Comparison of ENCODE assay signal across 9 mouse cellular contexts in the genomic region with DNA sequence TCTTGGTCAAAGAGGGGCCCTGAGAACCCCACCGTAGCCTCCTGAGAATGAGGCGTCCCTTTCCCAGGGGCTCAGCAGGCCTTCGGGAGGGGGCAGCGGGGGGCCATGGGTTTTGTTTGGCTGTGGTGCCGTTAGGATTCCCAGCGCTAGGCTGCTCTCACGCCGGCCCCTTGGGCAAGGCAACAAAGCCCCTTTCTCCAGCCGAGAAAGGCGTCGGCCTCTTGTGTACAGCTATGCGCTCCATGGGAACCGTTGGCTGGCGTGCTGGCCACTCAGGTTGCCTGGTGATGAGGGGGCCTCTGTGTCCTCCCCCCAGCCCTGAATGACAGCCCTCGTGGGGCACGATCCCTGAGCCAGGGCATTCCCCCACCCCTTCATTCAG. TPM values are rescaled to one million over a fixed set of nuclear protein-coding genes. Genes with fewer than 3 reads are reported as not detected.
DNase-seq lines count a peak whose midpoint lies in the region; ATAC-seq and TF ChIP-seq lines count a peak whose summit lies in the region.
"Had no signal": no experiment of that assay in that cellular context is flagged by ENCODE, and none has a peak within 500 bp of the region (broad histone marks: within the 10 kb centered on the region; RNA-seq: fewer than 3 reads in every experiment).

No protein-coding gene starts in this region.

- H3K27ac ChIP-seq in thymus, adult 2 months (ENCODE audit: control insufficient read depth, insufficient read depth, low read length) = peak overlapping the region; percentile 57
- H3K27ac ChIP-seq in intestine, embryonic 16.5 days (ENCODE audit: low read length) = peak overlapping the region; percentile 95
- peak overlapping the region; percentile 83 for H3K27ac ChIP-seq in midbrain, embryonic 16.5 days (ENCODE audit: low read length)

- TF ChIP-seq POLR2A in thymus, adult 2 months (IDR thresholded peaks at IDR 0.05; ENCODE audit: control insufficient read depth, extremely low read depth, insufficient read depth, low read length, poor library complexity) = no peak

- peak; percentile 39 for DNase-seq in cerebellum, adult 9-11 months
- no peak for DNase-seq in cerebellum, postnatal 36 days
- no peak for DNase-seq in thymus, adult 2 months
- no peak for DNase-seq in thymus, postnatal 25 days
- no peak for DNase-seq in gastrocnemius, postnatal 14 days
- no peak for DNase-seq in adrenal gland, postnatal 4 days (ENCODE audit: low spot score in 2 of 2)

- intact Hi-C loops in gastrocnemius, postnatal 14 days (cut with DNase I; ENCODE audit: low total_unique reads) = no loop called here

- WGBS in thymus, adult 2 months = 2% methylated on average over 16 of the region's 16 CpGs
- WGBS in intestine, embryonic 16.5 days = 8% methylated on average over 16 of the region's 16 CpGs
- WGBS in midbrain, embryonic 16.5 days = 2% methylated on average over 16 of the region's 16 CpGs

- peak overlapping the region; percentile 77 for H3K9ac ChIP-seq in intestine, embryonic 16.5 days (ENCODE audit: low read depth, low read length)
- peak overlapping the region; percentile 68; the same call in 1 of the 2 replicates for H3K9ac ChIP-seq in midbrain, embryonic 16.5 days (ENCODE audit: low read depth, low read length)

- peaks cover 53% of the 10 kb centered on the region for H3K4me1 ChIP-seq in thymus, adult 2 months (replicated peaks; ENCODE audit: control insufficient read depth, insufficient read depth, low read length)
- peaks cover 56% of the 10 kb centered on the region for H3K4me1 ChIP-seq in intestine, embryonic 16.5 days (ENCODE audit: control insufficient read depth, insufficient read depth, low read length)
- peaks cover 35% of the 10 kb centered on the region for H3K4me1 ChIP-seq in midbrain, embryonic 16.5 days (ENCODE audit: control insufficient read depth, insufficient read depth, low read length)

- TF ChIP-seq CTCF in thymus, adult 2 months (IDR thresholded peaks at IDR 0.05; ENCODE audit: borderline replicate concordance, control insufficient read depth, extremely low read depth, insufficient read depth, low read length, poor library complexity) = no peak

- H3K36me3 ChIP-seq in thymus, adult 2 months (ENCODE audit: control insufficient read depth, insufficient read depth, low read length) = no peaks in the 10 kb centered on the region
- peaks cover 4% of the 10 kb centered on the region; the same call in 1 of the 2 replicates for H3K36me3 ChIP-seq in intestine, embryonic 16.5 days (ENCODE audit: control insufficient read depth, insufficient read depth, low read length)
- H3K36me3 ChIP-seq in midbrain, embryonic 16.5 days (ENCODE audit: control insufficient read depth, insufficient read depth, low read length) = no peaks in the 10 kb centered on the region

- no peaks in the 10 kb centered on the region; the same call in 1 of the 2 replicates for H3K9me3 ChIP-seq in intestine, embryonic 16.5 days (ENCODE audit: control insufficient read depth, low read length)
- H3K9me3 ChIP-seq in midbrain, embryonic 16.5 days (replicated peaks; ENCODE audit: control insufficient read depth, low read length, poor library complexity, severe bottlenecking) = no peaks in the 10 kb centered on the region

- ATAC-seq in intestine, embryonic 16.5 days = no peak
- ATAC-seq in midbrain, embryonic 16.5 days = peak; percentile 49

- H3K27me3 ChIP-seq in thymus, adult 2 months (ENCODE audit: control insufficient read depth, insufficient read depth, low read length) = peaks cover 5% of the 10 kb centered on the region; the same call in 1 of the 2 replicates
- H3K27me3 ChIP-seq in intestine, embryonic 16.5 days (replicated peaks; ENCODE audit: control insufficient read depth, insufficient read depth, low read length) = peaks cover 4% of the 10 kb centered on the region; the same call in 1 of the 2 replicates
- peaks cover 8% of the 10 kb centered on the region for H3K27me3 ChIP-seq in midbrain, embryonic 16.5 days (ENCODE audit: control insufficient read depth, insufficient read depth, low read depth, low read length)

- H3K4me2 ChIP-seq in intestine, embryonic 16.5 days (ENCODE audit: low read depth, low read length) = peak overlapping the region; percentile 82
- H3K4me2 ChIP-seq in midbrain, embryonic 16.5 days (ENCODE audit: low read length) = peak overlapping the region; percentile 27

- H3K4me3 ChIP-seq in thymus, adult 2 months (ENCODE audit: control insufficient read depth, insufficient read depth, low read length) = peak overlapping the region; percentile 42
- peak overlapping the region; percentile 66 for H3K4me3 ChIP-seq in intestine, embryonic 16.5 days (ENCODE audit: low read length)
- peak overlapping the region; percentile 56 for H3K4me3 ChIP-seq in midbrain, embryonic 16.5 days (ENCODE audit: low read depth, low read length)

RNA-seq across cellular contexts. Expression of a gene that starts 1.5 kb away (rescaled TPM):
- 141 and 171 TPM in 2 replicates for polyA plus RNA-seq in thymus, adult 2 months (2012; rRNA removed)
- 11.9 and 13.4 TPM in 2 replicates for polyA plus RNA-seq in intestine, embryonic 16.5 days (2015; fragmentation: Nextera tagmentation; extraction: Ambion mirVana)
- polyA plus RNA-seq in midbrain, embryonic 16.5 days (2015; fragmentation: Nextera tagmentation; extraction: Ambion mirVana) = 18.4 and 23.1 TPM in 2 replicates
- 1 to 10 TPM; 5.6 to 9.8 TPM for total RNA-seq in gastrocnemius, postnatal 14 days (2021)
- 10 to 100 TPM; 23.5 to 24.4 TPM for total RNA-seq in adrenal gland, postnatal 4 days (2021)

RNA-seq across cellular contexts. Expression of a gene that starts 40.2 kb away (rescaled TPM):
- polyA plus RNA-seq in thymus, adult 2 months (2012; rRNA removed) = 139 and 177 TPM in 2 replicates
- 17.0 and 24.3 TPM in 2 replicates for polyA plus RNA-seq in intestine, embryonic 16.5 days (2015; fragmentation: Nextera tagmentation; extraction: Ambion mirVana)
- polyA plus RNA-seq in midbrain, embryonic 16.5 days (2015; fragmentation: Nextera tagmentation; extraction: Ambion mirVana) = 56.0 and 61.5 TPM in 2 replicates
- total RNA-seq in gastrocnemius, postnatal 14 days (2021) = 10 to 100 TPM; 16.9 to 22.5 TPM
- total RNA-seq in adrenal gland, postnatal 4 days (2021) = 100 to 1,000 TPM; 199 to 212 TPM

RNA-seq across cellular contexts. Expression of a gene that starts 43.8 kb away (rescaled TPM):
- polyA plus RNA-seq in thymus, adult 2 months (2012; rRNA removed) = 2.7 TPM in 2 replicates
- polyA plus RNA-seq in intestine, embryonic 16.5 days (2015; fragmentation: Nextera tagmentation; extraction: Ambion mirVana) = 0.70 and 0.80 TPM in 2 replicates
- polyA plus RNA-seq in midbrain, embryonic 16.5 days (2015; fragmentation: Nextera tagmentation; extraction: Ambion mirVana) = 0.43 TPM in 1 of 2 replicates, not detected in the other
- total RNA-seq in gastrocnemius, postnatal 14 days (2021) = not detected
- total RNA-seq in adrenal gland, postnatal 4 days (2021) = not detected
- total RNA-seq: heart, adult 18-20 months had no signal
